ENCODE assay signal across 19 mouse cellular contexts in the genomic region with DNA sequence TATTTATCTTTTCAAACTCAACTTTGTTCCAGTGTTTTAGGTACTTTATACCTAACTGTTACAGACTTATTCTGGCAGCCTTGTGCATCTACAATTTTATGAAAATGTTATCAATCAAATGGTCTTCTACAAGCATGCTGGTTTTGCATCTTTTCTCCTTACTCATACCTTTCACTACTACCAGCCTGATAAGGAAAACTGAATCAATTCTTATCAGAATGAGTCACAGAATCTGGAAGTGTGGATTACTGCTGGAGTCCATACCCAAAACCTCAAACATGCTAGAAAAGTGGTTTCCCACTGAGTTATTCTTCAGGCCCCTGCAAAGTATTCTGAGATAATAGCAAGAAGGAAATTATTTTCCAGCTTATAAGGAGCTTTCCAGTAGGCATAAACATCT. TPM values are rescaled to one million over a fixed set of nuclear protein-coding genes. Genes with fewer than 3 reads are reported as not detected.
DNase-seq lines count a peak whose midpoint lies in the region; ATAC-seq and TF ChIP-seq lines count a peak whose summit lies in the region.
"Had no signal": no experiment of that assay in that cellular context is flagged by ENCODE, and none has a peak within 500 bp of the region (broad histone marks: within the 10 kb centered on the region; RNA-seq: fewer than 3 reads in every experiment).

No protein-coding gene starts in this region.

- peaks cover 0 to 6% of the 10 kb centered on the region in 2 experiments; a peak in 2 of 4 replicates for H3K36me3 ChIP-seq in MEL (ENCODE audit: control insufficient read depth in 1 of 2, insufficient read depth in 2 of 2, low read length in 2 of 2)
- no peaks in the 10 kb centered on the region for H3K36me3 ChIP-seq in hindbrain, embryonic 13.5 days
- H3K36me3 ChIP-seq: G1E had no signal

- no peak for TF ChIP-seq CTCF in MEL (IDR thresholded peaks at IDR 0.05 in 2 of 3, conservative IDR thresholded peaks at IDR 0.05 in 1 of 3; ENCODE audit: control insufficient read depth in 1 of 3, insufficient read depth in 1 of 3, low read depth in 2 of 3, low read length in 3 of 3, poor library complexity in 1 of 3, severe bottlenecking in 1 of 3)

- H3K9ac ChIP-seq in MEL (ENCODE audit: control insufficient read depth, low read depth, low read length, poor library complexity, severe bottlenecking) = no peak overlapping the region
- no peak overlapping the region for H3K9ac ChIP-seq in hindbrain, embryonic 13.5 days

- TF ChIP-seq RAD21 in MEL (IDR thresholded peaks at IDR 0.05; ENCODE audit: low read depth, low read length) = no peak

- H3K4me2 ChIP-seq in hindbrain, embryonic 13.5 days = no peak overlapping the region

- no peaks in the 10 kb centered on the region for H3K4me1 ChIP-seq in MEL (ENCODE audit: control insufficient read depth in 1 of 2, insufficient read depth in 2 of 2, low read length in 2 of 2)
- no peaks in the 10 kb centered on the region for H3K4me1 ChIP-seq in hindbrain, embryonic 13.5 days (replicated peaks)

- H3K9me3 ChIP-seq in MEL (replicated peaks; ENCODE audit: insufficient read depth, low read length) = no peaks in the 10 kb centered on the region
- no peaks in the 10 kb centered on the region for H3K9me3 ChIP-seq in hindbrain, embryonic 13.5 days
- H3K9me3 ChIP-seq: G1E had no signal

- no peaks in the 10 kb centered on the region for H3K79me2 ChIP-seq in MEL (ENCODE audit: control insufficient read depth, insufficient read depth, low read length, poor library complexity)

- DNase-seq in MEL (ENCODE audit: low read depth, low spot score) = no peak
- DNase-seq: adrenal gland, adult 2 months; adrenal gland, adult 8-10 months; adrenal gland, postnatal 10 days; adrenal gland, postnatal 14 days; adrenal gland, postnatal 25 days; adrenal gland, postnatal 36 days; B cell, adult 2 months; cerebellum, adult 11 months; cerebellum, adult 11-12 months; cerebellum, adult 18-20 months; cerebellum, adult 2 months; cerebellum, adult 8-10 months had no signal

- peak; percentile 63 to 67 for TF ChIP-seq EP300 in MEL (IDR thresholded peaks at IDR 0.05; ENCODE audit: low read depth in 1 of 2, low read length in 2 of 2)

- ATAC-seq in hindbrain, embryonic 13.5 days (ENCODE audit: low FRiP score) = no peak
- ATAC-seq: activated CD4-positive, CD25-positive, alpha-beta regulatory T cell, adult 4 months; CD4-positive, CD25-positive, alpha-beta regulatory T cell, adult 4 months; Patski had no signal

- no peak overlapping the region for H3K27ac ChIP-seq in MEL (ENCODE audit: control insufficient read depth, low read depth, low read length)
- H3K27ac ChIP-seq in hindbrain, embryonic 13.5 days = no peak overlapping the region

- TF ChIP-seq POLR2A in MEL (IDR thresholded peaks at IDR 0.05; ENCODE audit: control insufficient read depth in 1 of 2, insufficient read depth in 1 of 2, low read depth in 1 of 2, low read length in 2 of 2, poor library complexity in 1 of 2) = no peak

- peaks cover 0 to 1% of the 10 kb centered on the region in 2 experiments; a peak in 1 of 4 replicates for H3K27me3 ChIP-seq in MEL (ENCODE audit: control insufficient read depth in 1 of 2, insufficient read depth in 2 of 2, low read length in 2 of 2)
- no peaks in the 10 kb centered on the region for H3K27me3 ChIP-seq in hindbrain, embryonic 13.5 days
- H3K27me3 ChIP-seq: CH12.LX, Patski had no signal

- no peak overlapping the region for H3K4me3 ChIP-seq in MEL (ENCODE audit: control insufficient read depth in 1 of 2, insufficient read depth in 1 of 2, low read depth in 2 of 2, low read length in 2 of 2)
- H3K4me3 ChIP-seq in hindbrain, embryonic 13.5 days = no peak overlapping the region

TF ChIP-seq in MEL, 35 proteins besides CTCF, POLR2A, EP300 and RAD21:
- TF ChIP-seq RCOR1 (IDR thresholded peaks at IDR 0.05; ENCODE audit: low read depth, low read length) (peak; percentile 34; the same call in 1 of the 2 replicates), GABPA (IDR thresholded peaks at IDR 0.05; ENCODE audit: low read depth, low read length) (no peak), ZC3H11A (IDR thresholded peaks at IDR 0.05; ENCODE audit: low read depth, low read length) (no peak), MYC (IDR thresholded peaks at IDR 0.05; ENCODE audit: low read depth, low read length) (no peak), GATA1 (IDR thresholded peaks at IDR 0.05; ENCODE audit: low read depth, low read length) (peak; percentile 45; the same call in 1 of the 2 replicates)

RNA-seq across cellular contexts. Expression of a gene that starts 12.7 kb away (rescaled TPM):
- total RNA-seq in MEL (2012; rRNA removed) = 14.9 and 15.2 TPM in 2 replicates
- polyA plus RNA-seq in MEL (2012; ENCODE audit: insufficient read depth in 1 of 2, insufficient read length in 2 of 2, low read depth in 1 of 2, low replicate concordance in 2 of 2, missing spikeins in 1 of 2) = 10 to 100 TPM in 1 of 2 experiments, not detected in 1; 17.7 TPM
- 61.0 and 69.1 TPM in 2 replicates for polyA plus RNA-seq in hindbrain, embryonic 13.5 days (2015; fragmentation: Nextera tagmentation; extraction: Ambion mirVana)
